Mouse (Mus musculus): ENCODE measurements at regions not wholly inside any gene's neighbourhood (a gene's known extent, or its start where the extent isn't known, plus 50 kb on each side); places are given as distances from the start of the nearest gene placed in this dataset.

DNA sequence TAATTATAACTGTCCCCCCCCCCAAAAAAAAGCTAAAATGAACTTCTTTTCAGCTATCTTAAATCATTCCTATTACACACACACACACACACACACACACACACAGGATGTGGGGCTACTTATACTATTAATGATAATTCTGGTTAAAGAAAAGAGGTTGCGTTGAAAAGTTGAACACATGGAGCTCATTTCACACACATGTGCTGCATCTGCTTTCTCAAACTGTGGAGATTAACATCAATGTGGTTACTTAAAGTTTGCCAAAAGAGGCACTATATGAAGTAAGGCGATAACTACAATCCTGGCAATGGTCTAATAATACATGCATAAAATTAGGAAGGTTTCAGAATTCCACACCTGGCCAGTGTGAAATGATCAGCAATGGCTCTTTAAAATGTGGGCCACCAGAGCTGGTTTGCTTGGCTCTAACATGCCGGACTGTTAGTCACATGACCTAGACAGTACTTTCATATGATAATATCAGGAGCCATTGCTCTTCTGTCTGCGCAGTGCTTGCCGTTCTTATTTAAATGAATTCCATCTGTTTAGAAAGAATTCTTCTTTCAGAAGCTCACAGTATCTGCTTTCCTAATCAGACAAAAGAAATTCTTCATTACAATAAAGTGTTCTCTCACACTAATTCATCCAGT lies 598.4 kb upstream of the Fam92a start:
- no peak for DNase-seq (ENCODE audit: low spot score)

DNA sequence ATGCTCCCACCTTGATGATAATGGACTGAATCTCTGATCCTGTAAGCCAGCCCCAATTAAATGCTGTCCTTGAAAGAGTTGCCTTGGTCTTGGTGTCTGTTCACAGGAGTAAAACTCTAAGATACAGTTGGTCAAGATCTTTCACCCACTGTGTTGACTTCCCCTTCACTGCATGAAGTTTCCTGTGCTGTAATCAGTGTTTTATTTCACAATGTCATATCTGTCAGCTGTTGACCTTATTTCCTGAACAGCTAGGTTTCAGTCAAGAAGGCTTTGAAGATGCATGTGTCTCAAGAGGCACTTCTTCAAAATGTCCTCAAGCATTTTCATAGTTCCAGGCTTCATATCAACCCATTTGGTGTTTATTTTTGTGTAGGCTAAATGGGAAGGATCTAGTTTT lies 597.3 kb upstream of the Fam92a start:
- DNase-seq (ENCODE audit: low spot score): no peak

GRCm38 (mm10) chr4:12766763-12767162 lies 594.9 kb upstream of the Fam92a start:
- no peak for DNase-seq (ENCODE audit: low spot score)

DNA sequence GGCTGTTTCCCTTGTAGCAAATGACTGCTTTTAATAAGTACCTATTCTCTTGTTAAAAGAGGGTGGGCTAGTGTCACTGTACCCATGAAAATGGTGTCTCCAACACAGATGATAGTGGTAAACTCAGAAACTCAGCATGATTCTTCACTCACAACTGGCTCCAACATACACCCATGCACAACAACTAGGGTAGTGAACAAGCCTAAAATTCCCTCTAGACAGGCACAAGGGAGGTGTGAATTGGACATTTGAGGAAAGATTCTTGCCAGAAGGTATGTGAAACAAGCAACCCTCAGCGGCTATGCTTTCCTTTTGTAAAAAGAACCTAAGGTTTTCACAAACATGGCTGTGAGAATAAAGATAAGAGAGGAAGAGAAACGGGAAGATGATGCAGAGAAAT lies 579.0 kb upstream of the Fam92a start:
- no peak for DNase-seq (ENCODE audit: low spot score)

- no peak for DNase-seq (ENCODE audit: low spot score)
Measured at GRCm38 (mm10) chr4:12749874-12750273, 578.1 kb upstream of the Fam92a start.

DNA sequence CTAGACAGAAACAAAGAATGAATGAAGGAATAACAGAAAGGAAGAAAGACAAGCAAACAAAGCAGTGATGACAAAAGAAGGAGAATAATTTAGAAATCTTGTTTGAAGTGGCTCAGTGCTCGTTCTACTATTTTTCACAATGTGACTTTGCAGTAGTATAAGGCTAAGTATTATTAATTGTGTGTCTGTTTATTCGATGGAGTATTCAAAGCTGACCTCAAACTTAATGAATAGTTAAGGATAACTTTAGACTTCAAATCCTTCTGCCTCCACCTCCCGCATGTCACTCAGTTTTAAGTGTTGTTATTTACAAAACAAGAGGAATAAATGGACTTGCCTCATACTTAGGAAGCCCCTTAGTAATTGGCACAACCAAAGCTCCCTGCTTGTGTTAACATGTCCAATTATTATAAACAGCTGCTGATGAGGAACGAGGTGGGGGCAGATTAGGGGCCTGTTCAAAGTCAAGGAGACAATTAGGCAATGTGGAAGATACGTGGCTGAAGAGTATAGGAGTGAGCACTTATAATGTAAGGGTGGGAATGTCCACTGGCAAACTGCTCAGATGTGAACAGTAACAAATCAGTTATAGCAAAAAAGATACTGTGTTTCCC lies 572.0 kb upstream of the Fam92a start:
- DNase-seq (ENCODE audit: low spot score): no peak

- DNase-seq (ENCODE audit: low spot score): no peak
Measured at GRCm38 (mm10) chr4:12736411-12736810, 564.6 kb upstream of the Fam92a start.

DNA sequence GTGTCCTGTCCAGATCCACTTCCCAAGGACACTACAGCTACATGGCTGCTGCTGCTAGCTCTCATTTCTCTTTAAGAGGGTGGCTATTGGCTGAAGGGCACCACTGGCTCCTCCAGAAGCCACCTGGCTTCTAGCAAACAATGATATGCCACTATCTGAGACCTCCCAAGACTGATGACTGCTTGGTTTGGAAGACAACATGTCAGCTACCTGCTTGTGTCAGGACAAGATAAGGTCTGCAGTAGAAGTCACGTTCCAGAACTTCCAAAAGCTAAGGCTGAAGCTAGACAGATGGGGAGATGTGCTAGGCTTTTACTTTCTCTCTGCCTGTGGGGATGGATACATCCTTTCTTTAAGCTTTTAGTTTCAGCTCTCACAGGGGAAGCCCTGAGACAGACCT lies 528.4 kb upstream of the Fam92a start:
- DNase-seq (ENCODE audit: low spot score): no peak

GRCm38 (mm10) chr4:12677814-12678213 lies 506.0 kb upstream of the Fam92a start:
- no peak for DNase-seq (ENCODE audit: low spot score)

GRCm38 (mm10) chr4:12671399-12671798 lies 499.6 kb upstream of the Fam92a start:
- no peak for DNase-seq (ENCODE audit: low spot score)

DNA sequence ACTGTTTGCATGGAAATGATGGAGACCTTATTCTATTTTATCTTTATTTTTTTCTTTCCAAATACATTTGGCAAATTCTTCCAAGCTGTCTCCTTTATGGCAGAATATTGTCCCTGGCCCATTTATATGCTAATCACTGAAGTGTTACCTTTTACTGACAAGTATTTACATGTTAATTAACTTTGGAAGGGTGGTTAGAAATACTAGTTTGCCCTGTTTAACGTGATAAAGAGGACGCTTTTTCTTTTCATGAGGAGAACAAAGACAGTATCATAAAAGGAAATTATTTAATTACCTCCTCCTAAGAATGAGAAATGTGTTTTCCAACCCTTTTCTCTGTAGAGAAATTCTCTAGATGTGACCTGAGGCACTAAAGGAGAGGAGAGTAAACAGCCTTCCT lies 491.4 kb upstream of the Fam92a start:
- no peak for DNase-seq (ENCODE audit: low spot score)

DNA sequence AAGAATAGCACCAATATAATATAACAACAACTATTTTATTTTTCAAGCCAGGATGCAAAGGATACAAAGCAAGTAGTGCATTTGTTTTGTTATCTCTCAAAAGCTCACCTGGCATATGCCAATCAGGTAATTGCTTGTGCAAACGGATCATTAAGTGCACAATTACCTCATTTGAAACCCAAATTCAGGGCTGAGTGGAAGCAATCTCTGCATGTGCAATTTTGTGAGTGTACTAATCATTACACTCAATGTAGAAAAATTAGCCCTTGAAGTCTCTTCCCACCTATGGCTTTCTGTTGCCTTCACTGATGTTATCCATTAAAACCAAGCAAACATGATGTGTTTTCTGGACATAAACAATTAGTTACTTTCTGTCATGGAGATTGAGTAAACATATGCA lies 490.9 kb upstream of the Fam92a start:
- DNase-seq (ENCODE audit: low spot score): no peak

- no peak for DNase-seq (ENCODE audit: low spot score)
Measured at GRCm38 (mm10) chr4:12659084-12659483, 487.3 kb upstream of the Fam92a start.

DNA sequence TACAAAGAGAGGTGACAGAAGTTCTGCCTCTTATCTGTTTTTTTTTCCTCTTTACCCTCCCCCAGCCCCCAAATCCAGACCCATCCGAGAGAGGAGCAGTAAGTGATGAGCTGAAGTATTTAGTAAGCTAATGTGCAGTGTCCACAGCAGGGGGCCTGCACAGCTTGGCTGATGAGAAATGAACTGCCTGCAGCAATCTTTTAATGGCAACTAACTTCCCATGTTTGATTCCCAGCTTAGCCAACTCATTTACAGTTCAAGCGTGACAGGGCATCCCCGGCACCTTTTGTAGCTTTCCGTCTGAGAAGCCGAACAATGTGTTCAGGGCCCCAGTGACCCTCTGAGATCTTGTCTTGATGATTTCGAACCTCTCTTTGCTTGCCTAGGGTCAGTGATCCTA lies 486.8 kb upstream of the Fam92a start:
- no peak for DNase-seq (ENCODE audit: low spot score)

DNA sequence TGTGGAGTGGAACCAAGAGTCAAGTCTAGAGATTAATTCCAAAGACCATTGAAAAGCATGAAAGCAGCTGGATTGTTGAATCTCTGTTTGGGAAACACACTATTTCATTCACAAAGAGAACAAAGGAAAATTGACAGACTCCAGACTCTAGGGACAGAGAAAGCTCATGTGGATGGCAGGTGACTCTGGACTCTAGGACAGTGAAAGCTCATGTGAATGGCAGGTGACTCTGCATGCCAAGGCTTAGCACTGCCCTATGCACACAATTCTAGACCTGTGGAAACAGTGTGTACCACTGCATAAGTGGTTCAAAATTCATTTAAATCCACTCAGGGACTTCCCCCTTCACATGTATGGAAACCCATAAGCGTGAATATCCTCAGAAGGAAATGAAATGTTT lies 486.0 kb upstream of the Fam92a start:
- no peak for DNase-seq (ENCODE audit: low spot score)

DNA sequence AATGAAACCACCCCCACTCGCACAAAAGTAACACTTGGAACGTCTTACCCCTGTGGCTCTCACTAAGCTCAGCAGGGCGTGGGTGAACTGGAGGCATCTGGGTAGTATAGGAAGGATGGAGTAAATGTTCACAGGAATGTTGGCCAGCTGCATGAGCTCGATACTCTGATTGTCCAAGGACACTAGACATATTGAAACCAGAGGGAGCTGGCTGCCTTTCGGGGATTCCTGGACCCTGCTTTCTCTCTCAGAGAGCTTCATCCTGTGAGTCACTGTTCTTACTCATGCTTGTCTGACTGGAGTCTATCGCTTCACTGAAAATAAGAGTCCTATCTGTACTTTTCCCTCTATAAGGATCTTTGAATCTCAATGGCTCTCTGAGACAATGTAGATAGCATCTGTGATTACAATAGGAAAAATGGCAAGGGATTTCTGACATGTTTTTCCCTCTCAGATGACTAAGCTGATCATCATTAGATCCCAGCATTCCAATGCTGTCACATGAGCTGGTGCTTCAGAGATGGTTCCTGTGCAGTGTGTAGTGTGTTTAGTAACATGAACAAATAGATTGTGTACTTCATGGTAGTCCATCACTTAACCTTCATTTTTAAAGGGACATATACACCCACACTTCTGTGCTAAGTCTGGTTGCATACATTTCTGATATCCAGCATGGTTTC lies 485.2 kb upstream of the Fam92a start:
- no peak for DNase-seq (ENCODE audit: low spot score)

GRCm38 (mm10) chr4:12655457-12656228 lies 483.8 kb upstream of the Fam92a start:
- no peak for DNase-seq (ENCODE audit: low spot score)

DNA sequence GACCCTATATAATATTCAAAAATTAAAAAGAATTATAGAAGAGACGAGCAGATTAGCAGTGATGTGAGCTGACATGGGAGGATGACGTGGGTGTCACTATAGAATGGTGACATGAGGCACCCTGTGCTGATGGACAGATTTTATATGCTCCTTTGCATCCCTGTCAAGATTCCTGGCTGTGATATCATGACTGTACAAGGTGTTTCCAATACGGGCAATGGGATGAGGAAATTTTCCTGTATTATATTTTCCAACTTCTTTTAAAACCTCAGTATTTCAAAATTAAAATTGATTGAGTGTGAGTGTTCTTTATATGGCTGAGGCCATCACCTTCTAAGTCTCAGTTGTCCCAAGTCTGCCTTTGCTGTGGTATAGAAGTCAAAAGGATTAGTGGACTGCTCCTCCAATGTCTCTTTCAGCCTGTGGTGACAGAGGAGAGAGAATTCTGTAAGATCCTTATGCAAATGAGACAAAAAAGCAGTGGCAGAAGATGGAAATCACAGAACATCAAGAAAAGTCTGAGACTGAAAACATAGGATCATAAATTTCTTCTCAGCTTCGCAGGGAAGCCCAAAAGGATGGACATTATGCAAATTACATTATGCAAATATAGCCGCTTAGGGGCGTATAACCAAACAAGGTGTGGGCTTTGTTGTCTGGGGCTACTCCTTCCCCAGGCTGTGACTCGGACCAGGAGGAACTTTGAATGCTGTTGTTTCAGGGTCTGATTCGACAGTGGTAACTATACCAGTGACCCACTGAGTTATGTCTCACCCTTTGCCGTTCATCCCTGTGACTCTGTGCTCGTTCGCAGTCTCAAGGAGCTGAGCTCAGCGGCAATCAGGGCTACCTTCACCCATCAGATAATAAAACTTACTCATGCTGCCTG lies 483.0 kb upstream of the Fam92a start:
- no peak for DNase-seq (ENCODE audit: low spot score)

DNA sequence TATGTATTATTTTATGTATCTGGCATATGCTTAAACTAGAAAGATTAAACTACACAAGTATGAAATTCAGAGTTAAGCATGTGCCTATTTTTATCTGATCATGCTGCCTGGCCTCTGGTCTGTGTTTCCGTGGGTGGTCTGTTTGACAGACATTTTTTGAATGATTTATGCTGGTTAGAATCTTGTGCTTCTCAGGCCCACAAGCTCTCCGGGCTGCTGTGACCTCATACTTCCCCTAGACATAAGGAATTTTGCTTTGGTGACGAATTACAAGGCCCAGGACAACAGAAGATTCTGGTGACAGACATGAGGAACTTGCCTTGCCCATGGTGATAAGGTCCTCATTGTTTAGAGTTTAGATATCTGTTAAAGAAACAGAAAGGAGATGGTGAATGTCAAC lies 475.9 kb upstream of the Fam92a start:
- DNase-seq (ENCODE audit: low spot score): no peak

DNA sequence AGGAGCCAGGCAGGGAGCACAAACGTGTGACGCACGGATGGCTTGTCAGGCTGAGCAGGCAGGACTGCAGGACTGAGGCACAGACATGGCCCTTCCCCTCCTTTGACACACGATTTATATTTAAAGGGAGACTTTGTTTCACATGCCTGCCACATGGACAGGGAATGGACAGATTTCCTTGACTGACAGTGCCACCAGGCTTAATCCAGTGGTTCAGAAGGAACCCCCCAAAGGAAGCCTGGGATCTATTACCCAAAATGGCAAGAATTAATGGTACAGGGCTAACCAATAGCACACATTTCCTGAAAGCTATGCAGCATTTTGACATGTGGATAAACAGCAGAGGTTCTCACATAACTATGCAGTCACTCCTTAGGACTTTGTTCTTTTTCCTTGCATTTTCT lies 470.7 kb upstream of the Fam92a start:
- DNase-seq (ENCODE audit: low spot score): no peak

- DNase-seq (ENCODE audit: low spot score): no peak
Measured at GRCm38 (mm10) chr4:12629375-12629821, 457.6 kb upstream of the Fam92a start.
